ENCODE assay signal across 8 mouse cellular contexts in the genomic region with DNA sequence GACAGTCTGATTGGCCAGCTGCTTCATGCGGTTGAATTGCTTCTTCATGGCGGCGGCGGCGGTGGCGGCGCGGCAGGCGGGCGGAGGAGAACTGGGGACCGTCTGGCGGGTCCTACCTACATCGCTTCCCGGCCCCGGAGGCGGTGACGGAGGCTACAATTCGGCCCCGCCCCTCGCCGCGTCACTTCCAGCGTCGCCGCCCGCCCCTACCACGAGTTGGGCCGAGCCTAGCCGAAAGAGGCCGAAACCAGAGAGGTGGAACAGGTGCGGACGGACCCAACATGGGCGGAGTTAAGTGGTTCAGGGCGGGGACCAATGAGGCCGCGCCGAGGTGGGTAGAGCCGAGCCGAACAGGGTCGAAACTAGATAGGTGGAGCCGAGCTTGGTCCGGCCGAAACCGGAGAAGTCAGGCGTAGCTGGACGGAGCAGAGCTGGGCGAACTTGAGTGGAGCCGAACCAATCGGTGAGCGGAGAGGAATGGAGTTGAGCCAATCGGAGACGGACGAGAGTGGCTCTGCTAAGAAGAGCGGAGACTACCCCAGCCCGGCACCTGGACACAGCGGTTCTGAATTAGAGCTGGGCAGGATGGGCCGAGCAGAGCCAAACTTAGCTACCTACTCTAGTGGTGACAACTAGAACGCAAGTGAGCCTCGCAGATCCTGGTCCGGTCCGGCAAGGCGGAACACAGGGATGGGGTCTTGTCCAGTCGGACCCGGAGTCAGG. TPM values are rescaled to one million over a fixed set of nuclear protein-coding genes. Genes with fewer than 3 reads are reported as not detected.
DNase-seq lines count a peak whose midpoint lies in the region; ATAC-seq lines count a peak whose summit lies in the region.

A gene (plus strand): TSS at position 26 of the 723 bp plus-strand sequence.
A gene (minus strand): TSS at position 157 of the 723 bp plus-strand sequence.

- DNase-seq in Muller cell, postnatal 12 days (ENCODE audit: inconsistent ontology term): peak; percentile 99
- DNase-seq in cerebellum, adult 9-11 months: peak; percentile 97
- peak; percentile 90 to 96 for DNase-seq in frontal cortex, adult 2 months (ENCODE audit: extremely low spot score in 1 of 2, low spot score in 1 of 2)
- DNase-seq in hindbrain, embryonic 11.5 days (ENCODE audit: low spot score): peak; percentile 97
- DNase-seq in layer of hippocampus, postnatal 10 days (ENCODE audit: low spot score in 2 of 2): peak; percentile 94 to 97
- peak; percentile 97 for DNase-seq in lung, postnatal 10 days
- peak; percentile 96 for DNase-seq in ovary, postnatal 36 days (ENCODE audit: low spot score)
- peak; percentile 97 for DNase-seq in thymus, postnatal 25 days

- no peaks in the 10 kb centered on the region for H3K27me3 ChIP-seq in hindbrain, embryonic 11.5 days (ENCODE audit: control insufficient read depth, insufficient read depth, low read length)

- peak within 1 kb of the TSS; percentile 77 for H3K4me2 ChIP-seq in hindbrain, embryonic 11.5 days (replicated peaks; ENCODE audit: low read depth, low read length)

- ATAC-seq in hindbrain, embryonic 11.5 days (ENCODE audit: low FRiP score): peak; percentile 97

- no peaks in the 10 kb centered on the region for H3K36me3 ChIP-seq in hindbrain, embryonic 11.5 days (ENCODE audit: control insufficient read depth, insufficient read depth, low read length)

- no peaks in the 10 kb centered on the region for H3K9me3 ChIP-seq in hindbrain, embryonic 11.5 days (ENCODE audit: control insufficient read depth, low read length)

- H3K27ac ChIP-seq in hindbrain, embryonic 11.5 days (ENCODE audit: low read depth, low read length): peak within 1 kb of the TSS; percentile 87

- under 1% methylated on average over 46 of the region's 64 CpGs for WGBS in hindbrain, embryonic 11.5 days

- H3K9ac ChIP-seq in hindbrain, embryonic 11.5 days (ENCODE audit: low read depth, low read length): peak within 1 kb of the TSS; percentile 73

- peak within 1 kb of the TSS; percentile 76 for H3K4me3 ChIP-seq in hindbrain, embryonic 11.5 days (ENCODE audit: low read depth, low read length)

- peaks cover 9% of the 10 kb centered on the region for H3K4me1 ChIP-seq in hindbrain, embryonic 11.5 days (replicated peaks; ENCODE audit: control insufficient read depth, insufficient read depth, low read length)

RNA-seq across cellular contexts. Expression of the first gene that starts in this region (rescaled TPM):
- 87.9 and 89.4 TPM in 2 replicates for polyA plus RNA-seq in frontal cortex, adult 2 months (2012; rRNA removed)
- 69.5 and 70.5 TPM in 2 replicates for polyA plus RNA-seq in hindbrain, embryonic 11.5 days (2014; fragmentation: Nextera tagmentation; extraction: Ambion mirVana)
- total RNA-seq in layer of hippocampus, postnatal 10 days (2021): 10 to 100 TPM; 86.6 to 87.0 TPM

RNA-seq across cellular contexts. Expression of the second gene that starts in this region (rescaled TPM):
- 16.4 and 20.4 TPM in 2 replicates for polyA plus RNA-seq in frontal cortex, adult 2 months (2012; rRNA removed)
- 23.6 and 25.8 TPM in 2 replicates for polyA plus RNA-seq in hindbrain, embryonic 11.5 days (2014; fragmentation: Nextera tagmentation; extraction: Ambion mirVana)
- total RNA-seq in layer of hippocampus, postnatal 10 days (2021): 10 to 100 TPM; 16.6 to 27.2 TPM

Comparison
In these comparisons a context has a peak if more than half of its experiments do, and no peak if none do; other contexts are left out.
1. Peak in every context shown above with its lines: DNase-seq, ATAC-seq, H3K4me3 ChIP-seq and H3K27ac ChIP-seq.